Mouse (Mus musculus) induced T-regulatory cell, adult 2 months (primary cell): Measurements from ENCODE around the gene Chad.

Source experiments
- DNase-seq: peaks from one replicate; pipeline ENCODE4 v3.0.0-alpha.2; 2012; ENCODE audit warnings: low read depth

Chad gene

DNA sequence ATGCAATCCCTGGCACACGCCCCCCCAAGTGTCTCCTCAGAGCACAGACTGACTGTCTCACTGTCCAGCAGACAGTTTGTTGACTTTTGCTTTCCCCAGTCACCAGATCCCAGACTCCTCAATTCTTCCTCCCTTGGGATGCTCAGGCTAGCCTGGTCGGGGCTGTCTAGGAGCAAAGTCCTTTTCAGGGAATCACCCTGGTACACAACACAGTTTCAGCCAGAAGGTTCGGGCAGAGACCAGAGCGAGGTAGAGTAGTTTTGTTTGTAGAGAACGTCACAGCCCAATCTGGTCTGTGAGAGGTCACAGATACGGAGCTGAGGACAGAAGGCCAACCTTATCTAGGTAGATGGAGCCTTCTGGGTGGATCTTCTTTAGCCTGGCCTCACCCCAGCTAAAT is 1.7 kb downstream of the Chad start:
- no peak for DNase-seq

DNA sequence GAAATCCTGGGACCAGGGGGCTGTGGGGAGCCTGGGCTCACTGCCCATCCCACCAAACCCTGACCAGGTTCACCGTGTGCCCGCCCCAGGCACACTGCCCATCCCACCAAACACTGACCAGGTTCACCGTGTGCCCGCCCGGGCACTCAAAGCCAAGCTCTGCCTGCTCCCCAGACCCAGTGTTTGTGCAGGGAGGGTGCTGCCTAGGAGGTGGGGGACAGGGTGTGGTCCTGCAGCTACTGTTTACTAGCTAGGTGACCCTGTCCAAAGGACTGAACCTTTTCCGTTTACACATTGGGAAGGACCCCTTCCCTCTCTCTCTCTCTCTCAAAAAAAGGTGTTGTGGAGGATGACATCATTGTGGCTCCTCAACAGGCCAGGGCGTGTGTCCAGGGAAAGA is 2.5 kb downstream of the Chad start:
- no peak for DNase-seq

DNA sequence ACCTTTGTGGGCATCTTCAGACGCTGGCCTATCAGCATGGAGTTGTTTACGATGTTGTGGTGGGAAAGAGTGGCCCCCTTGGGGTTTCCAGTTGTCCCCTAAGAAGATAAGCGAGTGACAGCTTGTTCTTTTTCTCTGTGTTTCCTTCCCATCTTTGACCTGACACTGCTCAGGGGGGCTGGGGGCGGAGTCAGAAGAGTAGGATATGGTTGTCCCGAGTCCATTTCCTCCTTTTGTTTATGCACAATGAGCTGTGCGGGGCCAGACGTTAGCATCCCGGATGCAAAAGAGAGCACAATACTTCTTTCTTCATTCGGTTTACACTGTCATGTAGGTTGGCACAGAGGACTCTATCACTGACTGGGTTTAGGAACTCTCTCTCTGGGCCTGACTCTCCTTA is 5.8 kb downstream of the Chad start:
- peak; percentile 22 for DNase-seq

DNA sequence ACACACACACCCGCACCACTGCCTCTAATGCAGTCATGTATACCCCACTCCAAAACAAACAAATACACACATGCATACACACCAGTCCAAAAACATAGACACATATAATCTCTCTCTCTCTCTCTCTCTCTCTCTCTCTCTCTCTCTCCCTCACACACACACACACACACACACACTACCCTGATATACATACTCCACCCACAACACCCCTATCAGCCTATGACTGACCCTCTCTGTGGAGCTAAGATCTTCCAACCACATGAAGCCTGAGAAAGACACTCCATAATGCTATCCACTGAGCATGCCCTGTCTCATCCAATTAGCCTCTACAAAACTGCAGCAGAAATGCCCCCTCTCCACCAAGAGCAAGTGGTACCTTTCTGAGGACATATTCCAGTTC is 7.0 kb downstream of the Chad start:
- DNase-seq, result no peak

DNA sequence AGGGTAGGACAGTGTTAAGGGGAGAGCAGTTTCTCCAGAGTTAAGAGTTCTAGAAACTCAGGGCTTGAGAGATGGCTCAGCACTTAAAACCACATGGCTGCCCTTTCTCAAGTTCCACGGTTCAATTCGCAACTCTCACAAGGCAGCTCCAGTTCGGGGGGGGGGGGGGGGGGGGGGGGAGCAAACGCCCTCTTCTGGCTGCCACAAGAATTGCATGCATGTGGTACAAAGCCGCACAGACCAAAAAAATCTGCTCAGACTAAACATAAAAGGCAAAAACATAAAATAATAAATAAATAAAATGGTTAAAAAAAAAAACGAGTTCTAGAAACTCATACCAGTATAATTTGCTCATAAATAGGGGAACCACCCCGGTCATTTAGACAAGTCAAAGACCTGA is 9.7 kb downstream of the Chad start:
- DNase-seq, result peak; percentile 32

DNA sequence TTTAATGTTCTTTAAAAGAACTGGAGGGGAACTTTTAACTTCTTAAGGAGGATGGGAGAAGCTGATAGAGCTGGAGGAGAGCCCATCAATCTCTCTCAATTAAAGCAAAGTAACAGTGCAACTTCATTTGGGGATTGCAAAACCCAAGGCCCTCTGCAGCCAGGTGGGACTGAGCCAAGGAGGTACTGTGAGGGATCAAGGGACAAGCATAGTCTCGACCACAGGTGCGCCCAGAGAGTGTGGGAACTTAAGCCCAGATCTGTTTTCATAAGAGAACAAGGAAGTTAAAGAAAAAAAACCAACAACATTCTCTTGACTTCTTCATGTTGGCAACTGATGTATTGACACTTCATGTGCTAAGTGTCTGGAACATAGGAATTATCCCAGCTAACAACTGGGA is 10.2 kb downstream of the Chad start:
- DNase-seq, result no peak

DNA sequence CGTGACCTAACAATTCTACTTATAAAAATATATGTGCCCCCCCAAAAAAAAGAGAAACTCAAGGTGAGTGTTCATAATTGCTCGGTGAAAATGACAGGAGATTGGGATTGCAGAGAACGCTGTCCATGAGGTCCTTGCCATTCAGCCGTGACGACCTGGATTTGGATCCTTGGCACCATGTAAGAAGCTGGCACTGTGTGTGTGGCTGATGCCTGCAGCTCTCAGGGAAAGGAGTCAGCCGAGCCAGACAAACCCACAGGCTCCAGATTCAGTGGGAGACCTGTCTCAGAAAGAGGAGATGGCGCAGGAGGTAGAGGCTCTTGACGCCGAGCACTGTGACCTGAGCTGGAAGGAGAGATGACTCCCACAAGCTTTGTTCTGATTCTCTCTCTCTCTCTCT is 11.5 kb downstream of the Chad start:
- DNase-seq, result no peak

DNA sequence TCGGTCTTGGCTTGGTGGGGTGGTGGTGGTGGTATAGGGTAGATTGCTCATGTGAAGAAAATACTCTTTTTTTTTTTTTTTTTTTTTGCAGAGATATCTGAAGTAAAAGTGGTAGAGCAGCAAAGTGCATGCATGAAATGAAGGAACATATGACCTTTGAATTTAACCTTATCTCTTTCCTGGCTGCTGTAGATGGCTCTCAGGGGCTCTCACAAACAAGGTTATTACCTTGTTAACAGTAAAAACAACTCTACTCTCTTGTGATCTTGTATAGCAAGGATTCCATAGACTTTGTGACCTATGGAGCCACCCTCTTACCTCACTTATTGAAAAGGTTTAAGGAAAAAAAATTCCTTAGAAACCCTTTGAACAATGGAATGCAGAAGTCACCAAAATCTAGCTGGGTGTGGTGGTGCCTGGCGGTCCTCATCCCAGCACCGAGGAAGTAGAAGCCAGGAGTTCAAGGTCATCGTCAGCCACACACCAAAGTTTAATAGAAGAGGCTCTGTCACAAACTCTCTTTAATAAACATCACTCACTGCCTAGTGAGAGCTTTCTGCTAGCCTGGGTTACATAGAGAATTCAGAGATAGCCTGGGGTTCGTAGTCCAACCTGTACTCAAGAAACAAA is 15.4 kb downstream of the Chad start:
- DNase-seq, result no peak

DNA sequence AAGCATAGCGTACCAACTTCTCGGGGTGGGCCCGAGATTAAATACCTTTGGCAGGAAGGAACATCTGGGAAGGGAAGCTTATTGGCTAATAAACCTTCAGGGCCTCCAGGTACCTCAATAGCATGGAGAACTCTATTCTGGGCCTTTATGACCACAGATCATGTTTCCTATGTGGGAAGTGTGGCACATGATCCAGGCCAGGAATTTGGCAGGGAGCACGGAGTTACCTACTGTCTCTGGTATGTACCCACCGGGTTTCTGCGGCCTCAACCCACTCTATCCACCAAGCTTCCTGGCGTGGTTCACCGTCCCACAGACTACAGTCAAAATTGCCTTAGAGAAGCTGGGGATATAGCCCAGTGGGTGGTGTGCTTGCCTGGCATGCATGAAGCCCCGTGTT is 20.2 kb downstream of the Chad start:
- DNase-seq, result no peak

DNA sequence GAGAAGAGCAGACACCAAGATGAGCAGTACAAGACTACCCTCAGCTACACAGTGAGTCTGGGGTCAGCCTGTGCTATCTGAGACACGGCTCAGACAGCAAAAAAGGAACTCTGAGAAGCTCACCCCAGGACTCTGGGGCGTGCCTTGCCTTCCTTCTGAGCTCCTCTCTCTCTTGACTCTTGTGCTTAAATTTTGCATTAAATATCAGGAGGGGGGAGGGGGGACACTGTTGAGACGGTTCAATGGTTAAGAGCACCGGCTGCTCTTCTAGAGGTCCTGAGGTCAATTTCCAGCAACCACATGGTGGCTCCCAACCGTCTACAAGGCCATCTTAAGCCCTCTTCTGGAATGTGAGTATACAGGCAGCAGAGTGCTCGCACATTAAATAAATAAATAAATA is 22.7 kb downstream of the Chad start:
- DNase-seq, result no peak

DNA sequence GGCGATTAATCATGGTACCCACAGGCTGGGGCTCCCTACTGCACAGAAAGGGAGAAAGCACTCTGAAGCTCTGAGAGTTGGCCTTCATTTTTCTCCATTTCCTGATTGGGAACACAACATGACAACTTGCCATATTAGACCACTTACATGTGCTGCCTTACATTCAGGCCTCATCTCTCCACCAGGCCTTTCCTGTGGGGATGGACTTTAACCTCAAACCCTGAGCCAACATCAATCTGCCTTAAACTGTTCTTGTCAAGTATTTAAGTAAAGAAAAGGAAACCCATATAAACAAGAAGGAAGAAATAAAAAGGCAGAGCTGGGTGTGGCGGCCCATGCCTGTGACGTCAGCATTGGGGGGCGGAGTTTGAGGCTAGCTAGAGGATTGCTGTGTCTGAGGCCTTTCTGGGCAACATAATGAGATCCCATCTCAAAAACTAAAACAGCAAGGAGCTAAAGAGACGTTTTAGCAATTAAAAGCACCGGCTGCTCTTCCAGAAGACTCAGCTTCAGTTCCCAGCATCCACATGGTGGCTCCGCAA is 31.5 kb downstream of the Chad start:
- peak; percentile 84 for DNase-seq

DNA sequence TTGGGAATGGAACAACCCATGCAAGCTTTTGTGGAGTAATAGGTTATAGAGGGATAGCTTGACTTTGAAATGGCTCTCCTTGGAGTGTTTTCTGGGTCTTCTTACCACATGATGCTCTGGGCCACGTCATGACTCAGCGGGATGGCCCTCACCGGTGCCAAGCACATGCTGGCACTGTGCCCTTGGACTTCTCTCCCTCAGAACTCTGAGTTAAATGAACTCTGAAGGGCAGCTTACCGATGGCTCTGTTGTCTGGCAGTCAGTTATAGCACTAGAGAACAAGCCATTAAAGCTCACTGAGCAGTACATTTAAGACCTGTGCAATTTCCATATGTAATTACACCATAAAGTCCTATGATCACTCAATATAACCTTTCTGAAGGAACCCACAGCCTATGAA is 32.5 kb downstream of the Chad start:
- DNase-seq, result no peak

DNA sequence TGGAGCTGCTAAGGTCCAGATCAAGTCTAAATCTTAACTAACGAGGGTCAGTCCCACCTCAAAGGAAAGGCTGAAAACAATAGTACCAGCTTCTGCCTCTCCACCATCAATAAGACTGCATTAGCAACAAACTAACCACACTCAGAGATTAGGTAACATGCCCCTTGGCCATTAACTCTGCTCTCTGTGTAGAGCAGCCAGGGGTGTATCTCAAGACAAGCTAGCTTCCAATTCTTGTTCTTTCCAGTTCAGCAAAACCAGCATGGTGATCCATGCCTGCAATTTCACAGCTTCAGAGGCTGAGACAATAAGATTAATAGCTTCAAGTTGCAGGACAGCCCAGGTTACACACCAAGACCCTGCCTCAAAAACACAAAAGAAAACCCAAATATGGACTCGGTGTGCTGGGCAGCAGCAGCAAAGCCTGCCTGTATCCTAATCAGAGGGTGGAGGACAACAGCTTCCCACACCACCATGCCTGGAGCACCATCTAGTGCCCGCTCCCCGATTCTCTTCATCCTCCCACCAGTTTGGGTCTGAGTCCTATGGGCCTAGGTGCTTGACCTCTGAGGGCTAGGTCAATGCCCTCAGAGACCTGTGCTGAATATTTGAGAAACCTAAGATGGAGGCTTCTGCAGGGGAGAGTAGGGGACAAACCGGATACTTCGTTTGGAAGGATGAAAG is 33.7 kb downstream of the Chad start:
- no peak for DNase-seq

DNA sequence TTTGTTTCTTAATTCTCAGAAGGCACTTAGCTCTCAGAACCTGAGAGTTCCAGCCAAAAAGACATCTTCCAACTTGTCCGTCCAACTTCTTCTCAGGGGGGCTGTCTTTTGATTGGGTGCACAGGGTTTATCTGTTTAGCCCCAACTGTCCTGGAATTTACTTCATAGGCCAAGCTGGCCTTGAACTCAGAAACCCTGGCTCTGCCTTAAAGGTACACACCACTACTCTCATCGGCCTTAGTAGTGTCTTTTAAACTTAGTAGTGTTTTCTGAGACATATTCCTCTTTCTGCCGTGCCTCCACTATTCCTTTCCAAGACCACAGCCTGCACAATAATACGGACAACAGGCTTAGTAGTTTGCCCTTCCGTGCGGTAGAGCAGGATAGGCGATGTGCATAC is 35.6 kb downstream of the Chad start:
- DNase-seq, result no peak

DNA sequence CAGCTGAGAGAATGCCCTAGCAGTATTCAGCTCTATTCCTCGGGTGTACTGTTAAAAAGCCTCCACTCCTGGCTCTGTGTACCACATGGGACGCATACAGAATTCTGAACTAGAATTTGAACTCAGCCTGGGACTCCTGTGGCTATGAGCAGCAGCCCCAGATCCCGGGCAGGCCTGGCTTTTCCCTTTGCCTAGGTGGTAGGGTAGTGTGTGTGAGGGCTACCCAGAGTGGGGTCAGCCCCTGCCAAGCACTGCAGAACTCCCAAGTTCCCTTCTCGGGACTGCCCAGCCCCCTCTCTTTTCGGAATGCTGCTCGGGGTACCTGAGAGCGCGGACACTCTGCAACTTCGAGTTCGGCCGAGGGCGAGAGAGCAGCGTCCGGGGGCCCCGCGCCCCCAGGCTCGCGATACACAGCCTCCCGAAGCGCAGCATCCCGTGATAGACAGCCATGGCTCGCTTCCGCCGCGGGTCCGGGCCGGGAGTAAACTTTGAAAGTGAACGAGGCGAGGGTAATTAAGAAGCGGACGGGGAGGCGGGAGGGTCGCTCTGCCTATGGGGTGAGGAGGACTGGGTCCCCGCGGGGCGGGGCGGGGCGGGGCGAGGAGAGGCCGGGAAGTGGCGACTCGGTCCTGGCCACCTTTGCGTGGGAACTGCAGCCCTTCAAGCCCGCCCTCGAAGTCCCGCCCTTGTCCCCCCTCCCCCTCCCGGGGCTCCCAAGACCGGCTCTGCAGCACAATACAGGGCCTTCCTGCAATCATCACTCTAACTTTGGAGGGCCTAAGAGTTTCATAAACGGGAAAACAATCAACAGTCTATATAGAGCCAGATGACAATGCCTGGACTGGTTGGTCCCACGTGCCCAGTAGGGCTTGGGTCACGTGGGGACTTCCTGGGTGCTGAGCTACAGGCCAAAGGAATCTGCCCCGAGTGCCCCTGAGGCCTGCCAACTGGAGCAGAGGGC is 36.8 kb downstream of the Chad start, which contains the start of gene Acsf2:
TSS of gene Acsf2 (minus strand) at position 551 of the 961 bp plus-strand sequence.
- peak; percentile 84 for DNase-seq

DNA sequence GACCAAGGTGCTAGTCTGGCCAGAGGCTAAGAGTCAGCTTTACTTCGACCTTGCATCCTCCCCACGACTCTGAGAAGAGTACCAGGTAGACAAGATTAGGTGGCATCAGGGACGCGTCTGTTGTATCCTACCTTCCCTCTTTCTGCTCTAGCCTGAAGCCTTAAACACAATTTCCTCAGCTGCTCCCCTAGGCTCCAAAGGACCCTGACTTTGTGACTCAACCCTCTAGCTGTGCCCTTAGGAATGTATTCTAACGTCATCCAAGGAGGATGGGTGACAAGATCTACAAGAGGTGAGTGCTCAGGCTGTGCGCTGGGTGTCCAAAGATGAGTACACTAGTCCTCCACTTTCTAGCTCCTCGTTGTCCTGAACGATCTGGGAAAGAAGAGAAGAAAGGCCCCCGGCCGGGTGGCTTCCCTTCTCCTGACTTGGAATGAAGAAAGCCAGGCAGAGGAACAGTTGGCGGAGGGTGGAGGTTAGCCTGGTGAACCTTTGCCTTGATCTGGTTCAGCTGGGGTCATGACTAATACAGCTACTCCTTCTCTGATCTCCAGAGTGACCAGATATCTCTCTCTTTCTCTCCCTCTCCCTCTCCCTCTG is 37.6 kb downstream of the Chad start:
- DNase-seq, result no peak

DNA sequence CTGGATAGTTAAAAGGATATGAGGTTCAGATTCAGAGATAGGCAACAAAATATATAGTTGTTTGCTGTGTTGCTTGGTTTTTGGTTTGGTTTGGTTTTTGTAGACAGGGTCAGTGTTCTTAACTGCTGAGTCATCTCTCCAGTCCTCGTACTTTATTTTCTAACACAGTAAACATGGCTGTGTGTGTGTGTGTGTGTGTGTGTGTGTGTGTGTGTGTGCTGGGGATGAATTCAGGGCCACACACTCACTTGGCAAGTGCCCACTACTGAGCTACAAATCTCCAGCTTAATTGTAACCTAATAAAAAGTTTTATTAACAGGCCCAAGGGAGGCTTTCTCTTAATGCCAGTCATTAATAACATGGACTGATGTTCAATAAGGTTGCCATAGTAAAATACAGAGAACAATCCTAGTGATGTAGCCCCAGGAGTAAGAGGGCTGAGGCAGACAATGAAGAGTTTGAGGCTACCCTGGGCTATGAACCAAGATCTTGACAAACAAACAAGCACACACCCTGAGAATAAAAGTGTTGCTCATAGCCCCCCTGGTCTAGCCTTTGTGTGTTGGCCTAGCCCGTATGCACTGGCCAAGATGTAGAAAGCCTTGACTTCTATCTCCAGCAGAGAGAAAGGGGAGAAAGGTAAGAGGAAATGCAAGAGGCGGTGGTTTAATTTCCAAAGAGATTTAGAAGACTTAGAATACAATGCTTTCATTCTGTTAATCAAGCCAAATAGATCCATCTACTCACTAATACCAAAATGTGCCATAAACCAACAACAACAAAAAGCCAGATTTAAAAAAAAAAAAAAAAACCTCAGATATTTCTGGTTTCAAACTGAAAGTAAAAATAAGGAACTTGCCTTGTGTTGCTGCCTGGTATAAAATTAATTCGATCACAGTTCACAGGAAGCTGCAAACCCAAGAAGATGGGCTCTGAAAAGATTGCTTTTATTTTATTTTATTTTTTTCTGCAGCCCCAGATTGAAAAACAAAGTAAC is 46.2 kb downstream of the Chad start:
- DNase-seq, result no peak

DNA sequence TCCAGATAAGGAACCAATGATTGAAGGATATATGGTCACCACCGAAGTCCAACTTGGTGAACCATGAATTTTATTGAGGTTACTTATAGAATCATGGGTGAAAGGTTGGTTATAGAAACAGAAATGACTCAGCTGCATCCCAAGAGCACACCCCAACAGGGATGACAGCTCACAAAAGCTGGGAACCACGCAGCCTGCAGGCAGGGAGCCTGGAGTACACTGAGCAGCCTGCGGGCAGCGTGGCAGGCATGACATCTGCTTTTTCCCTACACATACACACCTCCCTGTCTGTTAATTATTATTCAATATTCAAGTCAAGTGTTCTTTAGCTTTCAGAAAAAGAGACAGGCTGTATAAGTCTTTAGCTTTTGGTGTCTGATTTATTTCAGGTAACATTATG is 49.8 kb downstream of the Chad start:
- no peak for DNase-seq

DNA sequence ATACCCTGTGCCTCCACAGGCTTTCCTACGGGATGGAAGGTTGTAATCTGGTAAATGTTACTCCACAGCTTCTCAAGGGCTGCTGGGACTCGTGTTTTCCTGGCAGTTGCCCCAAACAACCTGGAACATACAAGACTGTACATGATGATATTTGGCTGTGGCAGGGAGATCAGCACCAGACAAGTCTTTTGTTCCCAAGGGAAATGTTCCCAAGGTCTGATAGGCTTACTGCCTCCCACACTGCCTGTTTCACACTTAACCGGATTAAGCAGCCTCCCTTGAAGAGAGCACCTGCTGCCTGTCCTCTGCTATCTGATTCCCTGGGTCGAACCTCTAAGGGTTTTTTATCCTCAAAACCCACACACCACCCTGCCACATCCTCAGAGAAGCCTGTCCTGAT is 50.6 kb downstream of the Chad start:
- no peak for DNase-seq

DNA sequence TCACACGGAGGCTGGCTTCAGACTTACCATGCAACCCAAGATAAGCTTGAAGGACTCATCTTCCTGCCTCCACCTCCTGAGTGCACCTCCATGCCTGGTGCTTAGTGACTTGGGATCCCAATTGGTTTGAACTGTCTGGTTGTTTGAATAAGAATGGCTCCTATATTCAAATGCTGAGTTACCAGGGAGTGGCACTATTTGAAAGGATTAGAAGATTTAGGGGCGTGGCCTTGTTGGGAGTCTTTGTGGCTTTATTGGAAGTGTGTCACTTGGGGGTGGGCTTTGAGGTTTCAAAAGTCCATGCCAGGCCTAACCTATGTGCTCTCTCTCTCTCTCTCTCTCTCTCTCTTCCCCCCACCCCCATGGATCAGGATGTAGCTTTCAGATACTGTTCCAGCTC is 52.8 kb downstream of the Chad start:
- no peak for DNase-seq
